Mouse (Mus musculus) erythroid progenitor cell, adult 5-6 weeks (primary cell): ENCODE data around the gene Proca1. TPM values are rescaled to one million over a fixed set of nuclear protein-coding genes. Genes with fewer than 3 reads are reported as not detected.
"Not testable (repeated sequence)": the region's sequence is repeated elsewhere in the genome, so short reads cannot be mapped to it uniquely, and the experiment has no call there.

Source experiments
- ATAC-seq: replicated peaks from 2 replicates; pipeline ENCODE4 v1.8.0; 2016; ENCODE audit warnings: moderate number of reproducible peaks, mild to moderate bottlenecking, moderate TSS enrichment, inconsistent platforms; ENCODE audit not compliant: poor library complexity, low FRiP score, severe bottlenecking
- total RNA-seq, 2 experiments: library from RNA; stranded (forward) in 1 of 2; stranded (reverse) in 1 of 2; fragments of 150-400 nt in 1 of 2; fragments of 186-747, 209-891 nt in 1 of 2; gene quantifications; 2 replicates each; pipeline versions ENCODE4 v1.2.3 to v1.2.4; 2015 to 2017; ENCODE audit warnings: low replicate concordance in 2 of 2

The Proca1 gene
- total RNA-seq, 2 experiments from 2014 or later, result not detected

DNA sequence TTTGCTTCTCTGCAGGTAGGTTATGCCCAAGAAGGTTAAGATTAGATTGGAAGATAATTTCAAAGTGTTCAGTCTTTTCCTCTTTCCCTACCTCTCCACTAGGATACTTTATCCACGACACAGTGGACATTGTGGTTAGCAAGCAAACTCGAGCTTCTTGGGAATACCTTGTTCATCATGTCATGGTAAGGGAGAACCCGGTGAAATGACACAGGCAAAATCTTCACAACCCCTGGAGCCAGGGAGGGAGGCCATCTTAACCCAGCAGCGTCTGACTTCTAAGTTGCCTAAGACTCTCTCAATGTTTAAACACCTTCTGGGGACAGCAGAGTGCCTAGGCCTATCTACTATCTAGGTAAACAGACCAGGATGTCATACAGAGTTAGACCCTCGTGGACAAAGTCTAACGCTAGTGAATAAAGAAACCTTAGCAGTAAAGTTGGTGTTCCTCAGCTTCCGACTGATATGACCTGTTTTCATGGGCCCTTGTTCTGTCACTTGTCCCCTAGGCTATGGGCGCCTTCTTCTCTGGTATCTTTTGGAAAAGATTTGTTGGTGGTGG lies 13.7 kb upstream of the Proca1 start:
- ATAC-seq, result no peak

- no peak for ATAC-seq
Observed at GRCm38 (mm10) chr11:78180081-78180761, 13.0 kb upstream of the Proca1 start.

DNA sequence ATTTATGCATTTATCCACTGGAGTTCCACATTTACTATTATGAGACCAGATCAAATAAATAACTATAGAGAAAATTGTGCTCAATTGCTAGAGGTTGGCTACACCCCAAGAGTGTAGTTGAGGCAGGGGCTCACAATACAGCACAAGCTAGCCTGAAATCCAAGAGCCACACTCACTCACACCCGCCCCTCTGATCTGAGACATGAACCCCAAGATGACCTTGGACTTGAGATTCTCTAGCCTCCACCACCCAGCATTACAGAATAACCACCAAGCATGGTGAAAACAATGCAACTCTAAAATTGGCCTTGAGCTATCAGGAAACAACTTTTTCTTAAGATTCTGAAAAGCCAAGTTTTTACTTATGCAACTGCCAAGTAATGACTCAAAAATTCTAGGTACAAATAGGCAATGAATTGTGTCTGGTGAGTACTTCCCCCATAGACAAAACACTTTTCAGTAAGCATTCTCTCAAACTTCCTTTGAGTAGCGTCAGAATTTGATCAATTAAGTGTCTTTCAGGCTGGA lies 11.3 kb upstream of the Proca1 start:
- no peak for ATAC-seq

DNA sequence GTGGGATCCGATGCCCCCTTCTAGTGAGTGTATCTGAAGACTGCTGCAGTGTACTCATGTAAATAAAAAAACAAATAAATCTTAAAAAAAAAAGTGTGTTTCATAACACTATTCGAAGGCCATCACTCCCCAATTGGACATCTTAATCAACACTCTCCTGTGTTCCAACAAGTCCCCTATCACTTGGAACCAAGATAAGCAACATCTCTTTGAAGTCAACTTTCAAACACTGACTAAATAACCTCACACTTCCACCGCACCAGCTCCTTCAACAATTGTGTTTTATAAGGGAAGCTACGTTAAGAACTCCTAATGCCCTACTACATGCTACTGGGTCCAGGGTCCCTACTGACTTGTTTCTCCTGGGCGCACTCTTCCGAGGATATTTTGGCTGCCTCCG lies 10.7 kb upstream of the Proca1 start:
- no peak for ATAC-seq

GRCm38 (mm10) chr11:78182961-78183844 lies 10.0 kb upstream of the Proca1 start, which contains the start of gene Rpl23a:
TSS of gene Rpl23a (minus strand) at chr11:78183584.
- peak; percentile 87 for ATAC-seq

DNA sequence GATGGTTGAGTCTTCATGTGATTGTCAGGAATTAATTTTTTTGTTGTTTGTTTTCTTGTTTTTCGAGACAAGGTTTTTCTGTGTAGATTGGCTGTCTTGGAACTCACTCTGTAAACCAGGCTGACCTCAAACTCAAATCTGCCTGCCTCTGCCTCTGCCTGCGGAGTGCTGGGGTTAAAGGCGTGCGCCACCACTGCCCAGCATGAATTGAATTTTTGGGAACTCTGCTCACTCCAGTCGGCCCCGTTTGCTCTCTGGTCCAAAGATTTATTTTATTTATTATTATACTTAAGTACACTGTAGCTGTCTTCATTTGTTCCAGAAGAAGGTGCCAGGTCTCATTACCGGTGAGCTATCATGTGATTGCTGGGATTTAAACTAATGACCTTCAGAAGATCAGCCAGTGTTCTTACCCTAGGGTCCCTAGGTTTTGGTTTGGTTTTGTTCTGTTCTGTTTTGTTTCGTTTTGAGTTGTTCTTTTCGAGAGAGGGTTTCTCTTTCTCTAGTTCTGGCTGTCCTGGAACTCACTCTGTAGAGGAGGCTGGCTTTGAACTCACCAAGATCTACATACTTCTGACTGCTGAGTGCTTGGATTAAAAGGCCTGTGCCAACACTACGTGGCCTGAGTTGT lies 9.2 kb upstream of the Proca1 start:
- no peak for ATAC-seq

DNA sequence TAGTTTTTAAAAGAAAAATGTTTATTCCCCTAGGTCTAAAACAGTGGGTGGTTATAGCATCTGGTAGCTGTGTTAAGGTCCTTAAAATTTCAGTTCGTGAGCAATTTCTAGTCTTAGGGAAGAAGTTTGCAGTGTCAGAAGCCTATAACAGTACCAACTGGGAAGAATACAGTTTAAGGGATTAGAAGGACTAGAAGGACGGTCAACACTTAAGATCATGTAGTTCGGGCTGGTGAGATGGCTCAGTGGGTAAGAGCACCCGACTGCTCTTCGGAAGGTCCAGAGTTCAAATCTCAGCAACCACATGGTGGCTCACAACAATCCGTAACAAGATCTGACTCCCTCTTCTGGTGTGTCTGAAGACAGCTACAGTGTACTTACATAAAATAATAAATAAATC lies 8.5 kb upstream of the Proca1 start:
- ATAC-seq, result not testable (repeated sequence)

- no peak for ATAC-seq
Observed at GRCm38 (mm10) chr11:78188331-78189233, 4.6 kb upstream of the Proca1 start, which contains the start of gene Rab34. TSS of gene Rab34 (plus strand) at chr11:78188430.

GRCm38 (mm10) chr11:78189234-78190040 lies 3.8 kb upstream of the Proca1 start:
- no peak for ATAC-seq

DNA sequence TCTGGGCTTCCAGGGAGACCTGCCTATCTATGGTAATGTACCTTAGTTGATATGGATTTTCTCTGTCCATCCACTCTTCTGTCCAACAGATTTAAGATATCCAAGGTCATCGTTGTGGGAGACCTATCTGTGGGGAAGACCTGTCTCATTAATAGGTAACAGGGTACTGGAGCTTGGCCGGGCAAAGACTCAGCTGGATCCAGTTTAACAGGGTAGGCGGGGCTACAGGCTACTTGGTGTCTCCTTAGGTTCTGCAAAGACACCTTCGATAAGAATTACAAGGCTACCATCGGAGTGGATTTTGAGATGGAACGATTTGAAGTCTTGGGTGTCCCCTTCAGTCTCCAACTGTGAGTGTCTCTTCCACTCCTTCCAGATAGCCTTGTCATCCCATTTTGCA lies 3.2 kb upstream of the Proca1 start:
- ATAC-seq, result no peak

- peak; percentile 85 for ATAC-seq
Observed at GRCm38 (mm10) chr11:78194411-78195100, 1.4 kb downstream of the Proca1 start.

DNA sequence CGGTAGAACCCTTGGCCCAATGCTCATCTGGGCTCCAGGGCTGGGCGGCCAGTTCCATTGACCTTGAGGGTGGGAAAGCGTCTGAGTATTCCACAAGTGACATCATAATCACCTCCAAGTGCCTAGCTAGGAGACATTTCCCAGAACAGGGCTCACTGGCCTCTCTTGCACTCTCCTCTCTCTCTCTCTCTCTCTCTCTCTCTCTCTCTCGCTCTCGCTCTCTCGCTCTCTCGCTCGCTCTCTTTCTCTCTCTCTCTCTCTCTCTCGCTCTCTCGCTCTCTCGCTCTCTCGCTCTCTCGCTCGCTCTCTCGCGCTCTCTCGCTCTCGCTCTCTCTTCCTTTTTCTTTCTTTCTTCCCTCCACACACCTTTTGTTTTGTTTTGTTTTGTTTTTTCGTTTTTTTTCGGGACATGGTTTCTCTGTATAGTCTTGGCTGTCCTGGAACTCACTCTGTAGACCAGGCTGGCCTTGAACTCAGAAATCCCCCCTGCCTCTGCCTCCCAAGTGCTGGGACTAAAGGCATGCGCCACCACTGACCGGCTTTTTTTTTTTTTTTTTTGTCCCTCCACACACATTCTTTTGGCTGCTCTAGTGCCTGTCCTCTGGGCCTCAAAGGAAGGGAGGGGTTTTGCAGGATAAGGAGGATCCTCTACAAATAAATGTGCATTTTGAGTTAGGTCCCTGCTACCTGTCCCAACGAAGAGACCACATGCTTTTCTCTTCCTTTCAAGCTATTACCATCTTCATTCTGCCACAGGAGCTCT lies 2.1 kb downstream of the Proca1 start:
- ATAC-seq, result peak; percentile 28; the same call in 1 of the 2 replicates

- ATAC-seq, result no peak
Observed at GRCm38 (mm10) chr11:78202372-78202771, 9.2 kb downstream of the Proca1 start.

DNA sequence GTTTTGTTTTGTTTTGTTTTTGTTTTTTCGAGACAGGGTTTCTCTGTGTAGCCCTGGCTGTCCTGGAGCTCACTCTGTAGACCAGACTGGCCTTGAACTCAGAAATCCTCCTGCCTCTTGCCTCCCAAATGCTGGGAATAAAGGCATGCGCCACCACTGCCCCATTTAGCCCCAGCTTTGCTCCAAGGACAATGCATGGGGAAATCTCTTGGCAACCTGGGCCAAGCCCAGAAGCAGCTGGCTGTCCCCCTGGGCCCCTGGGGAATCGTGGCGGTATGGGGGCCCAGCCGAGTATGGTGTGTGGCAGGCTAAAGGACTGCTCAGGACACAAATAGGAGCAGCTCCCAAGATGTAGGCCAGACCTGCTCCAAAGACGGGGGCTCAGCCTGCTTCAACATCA lies 11.1 kb downstream of the Proca1 start:
- ATAC-seq, result no peak

DNA sequence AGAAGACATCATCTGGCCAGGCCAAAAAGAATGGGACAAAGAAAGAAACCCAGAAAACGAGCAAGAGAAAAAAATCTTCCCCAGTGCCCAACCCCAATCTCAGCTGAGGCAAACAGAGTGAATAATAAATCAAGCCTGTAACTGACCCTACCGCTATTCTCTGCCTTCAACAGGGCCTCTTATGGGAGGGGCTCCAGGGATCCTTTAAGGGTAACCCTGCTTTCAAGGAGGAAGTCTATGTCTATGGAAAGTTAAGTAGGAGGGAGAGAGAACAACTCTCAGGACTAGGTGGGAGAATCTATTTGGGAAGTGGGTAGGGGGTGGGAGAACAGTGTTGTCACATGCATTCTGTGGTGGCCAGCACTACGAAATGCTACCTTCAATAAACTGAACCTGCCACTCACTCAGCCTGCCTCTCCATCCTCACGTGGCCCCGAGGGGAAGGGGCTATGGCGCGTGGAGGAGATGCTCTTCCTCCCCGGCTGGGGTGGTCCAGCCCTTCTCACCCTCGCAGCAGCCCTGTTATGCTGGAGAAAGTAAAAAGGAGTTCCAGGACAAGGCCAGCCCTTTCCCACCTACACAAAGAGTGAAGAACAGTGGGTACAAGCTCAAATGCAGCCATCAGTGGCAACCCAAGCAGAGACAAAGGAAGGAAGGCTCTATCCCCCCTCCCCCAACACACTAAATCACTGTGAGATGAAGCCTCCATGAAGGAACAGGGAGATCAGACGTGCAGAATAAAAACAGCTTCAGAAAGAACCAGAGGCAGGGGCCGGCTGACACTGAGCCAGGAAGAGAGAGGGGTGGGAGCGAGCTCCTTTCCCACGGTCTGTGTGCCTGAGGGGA lies 12.4 kb downstream of the Proca1 start:
- no peak for ATAC-seq

- ATAC-seq, result no peak
Observed at GRCm38 (mm10) chr11:78207190-78207589, 14.0 kb downstream of the Proca1 start.
